Mouse (Mus musculus): Measurements from ENCODE around the gene Fam102b.

- peak; percentile 84 for TF ChIP-seq CTCF (IDR thresholded peaks at IDR 0.05; ENCODE audit: insufficient read depth, low read length)
- no peak for TF ChIP-seq POLR2A (IDR thresholded peaks at IDR 0.05; ENCODE audit: borderline replicate concordance, extremely low read depth, low read depth, low read length)
These were observed 1.8 kb downstream of the Fam102b start for GRCm38 (mm10) chr3:109025579-109025978.

All from lung, adult 2 months (tissue).